Mouse (Mus musculus) lung, postnatal 0 days (tissue): Measurements from ENCODE around the gene Il18bp. TPM values are rescaled to one million over a fixed set of nuclear protein-coding genes. Genes with fewer than 3 reads are reported as not detected.
A peak's percentile ranks its signal among the peaks of the same experiment; 100 is the strongest.

Source experiments
- ATAC-seq: fragments of 200-750 bp; cut with Nextera tagmentation; 2 replicates; pipeline ENCODE4 v1.8.0; 2017; ENCODE audit warnings: moderate library complexity
- DNase-seq: peaks from one replicate; pipeline ENCODE4 v3.0.0-alpha.2; 2016; ENCODE audit warnings: low spot score
- H3K27ac ChIP-seq: fragments of 300-500 bp; sonication (generic); 2 replicates; pipeline ENCODE4 v1.5.1; 2014; ENCODE audit warnings: antibody characterized with exemption, mild to moderate bottlenecking, low read length, mixed read lengths
- H3K27me3 ChIP-seq: fragments of 300-500 bp; sonication (generic); replicated peaks from 2 replicates; pipeline ENCODE4 v1.6.1; 2014; ENCODE audit warnings: low read length, mixed read lengths; ENCODE audit not compliant: insufficient read depth
- H3K36me3 ChIP-seq: fragments of 300-500 bp; sonication (generic); 2 replicates; pipeline ENCODE4 v1.6.1; 2014; ENCODE audit warnings: low read length, mixed read lengths; ENCODE audit not compliant: insufficient read depth
- H3K4me1 ChIP-seq: fragments of 300-500 bp; sonication (generic); 2 replicates; pipeline ENCODE4 v1.6.1; 2014; ENCODE audit warnings: antibody characterized with exemption, low read depth, low read length, mixed read lengths; ENCODE audit not compliant: insufficient read depth
- H3K4me2 ChIP-seq: fragments of 300-500 bp; sonication (generic); replicated peaks from 2 replicates; pipeline ENCODE4 v1.6.1; 2014; ENCODE audit warnings: low read depth, mild to moderate bottlenecking, low read length, moderate library complexity, mixed read lengths
- H3K4me3 ChIP-seq: fragments of 300-500 bp; sonication (generic); 2 replicates; pipeline ENCODE4 v1.5.1; 2014; ENCODE audit warnings: low read depth, low read length
- H3K9ac ChIP-seq: fragments of 300-500 bp; sonication (generic); replicated peaks from 2 replicates; pipeline ENCODE4 v1.6.1; 2014; ENCODE audit warnings: low read depth, mild to moderate bottlenecking
- H3K9me3 ChIP-seq: fragments of 300-500 bp; sonication (generic); 2 replicates; pipeline ENCODE4 v1.6.1; 2016; ENCODE audit warnings: low read length, mixed read lengths
- CTCF ChIP-seq: IDR thresholded peaks from 2 replicates; pipeline ENCODE4 v1.5.1; 2016; ENCODE audit warnings: antibody characterized with exemption, mild to moderate bottlenecking
- EP300 ChIP-seq: IDR thresholded peaks from 2 replicates; pipeline ENCODE4 v1.6.1; 2016; ENCODE audit warnings: antibody characterized with exemption, mild to moderate bottlenecking, control low read depth
- WGBS: fragments of 180-500 bp; shearing (Covaris S2); extraction: QIAGEN DNeasy Blood & Tissue Kit; methylation state at CpG from one replicate; pipeline ENCODE4 v1.1.7; 2014; 5-methylcytosine and 5-hydroxymethylcytosine counted together
- polyA plus RNA-seq: library from polyadenylated mRNA; unstranded; fragments of >200 nt; fragmentation: Nextera tagmentation; extraction: Ambion mirVana; gene quantifications from 2 replicates; pipeline ENCODE4 v1.2.1, GENCODE M21; 2015

The Il18bp gene
- polyA plus RNA-seq, 1 experiment from 2014 or later: 2.5 TPM

- Histone ChIP-seq H3K4me3 (no peak overlapping the region), H3K27me3 (no peaks in the 10 kb centered on the region), H3K36me3 (no peaks in the 10 kb centered on the region), H3K9me3 (no peaks in the 10 kb centered on the region), H3K4me2 (no peak overlapping the region), H3K9ac (no peak overlapping the region), H3K27ac (0 out of 2 replicates have a peak overlapping the region, but pooled peaks have one; percentile 99), H3K4me1 (peaks cover 13% of the 10 kb centered on the region)
- 46% methylated on average over 2 of the region's 2 CpGs for WGBS
- no peak for ATAC-seq
- no peak for TF ChIP-seq EP300
- TF ChIP-seq CTCF: no peak
- no peak for DNase-seq
Observed at GRCm38 (mm10) chr7:101968751-101969150, 49.7 kb downstream of the Il18bp start.

- ATAC-seq: no peak
- H3K4me1 ChIP-seq: peaks cover 6% of the 10 kb centered on the region; the same call in 1 of the 2 replicates
- no peak overlapping the region for H3K9ac ChIP-seq
- no peaks in the 10 kb centered on the region for H3K36me3 ChIP-seq
- peak; percentile 84 for DNase-seq
- no peaks in the 10 kb centered on the region for H3K27me3 ChIP-seq
- H3K27ac ChIP-seq: no peak overlapping the region
- WGBS: 57% methylated on average over 1 of the region's 1 CpGs
- no peak overlapping the region for H3K4me3 ChIP-seq
- 0 out of 2 replicates have a peak, but pooled peaks have one; percentile 2 for TF ChIP-seq CTCF
- TF ChIP-seq EP300: no peak
- H3K4me2 ChIP-seq: no peak overlapping the region
- H3K9me3 ChIP-seq: no peaks in the 10 kb centered on the region
Observed at GRCm38 (mm10) chr7:101967256-101967655, 51.2 kb downstream of the Il18bp start.

- Histone ChIP-seq H3K4me1 (peaks cover 2% of the 10 kb centered on the region; the same call in 1 of the 2 replicates), H3K4me2 (no peak overlapping the region), H3K36me3 (no peaks in the 10 kb centered on the region), H3K4me3 (no peak overlapping the region), H3K9me3 (no peaks in the 10 kb centered on the region), H3K27me3 (no peaks in the 10 kb centered on the region), H3K27ac (no peak overlapping the region), H3K9ac (no peak overlapping the region)
- no peak for DNase-seq
- WGBS: 45% methylated on average over 2 of the region's 2 CpGs
- TF ChIP-seq CTCF (no peak), EP300 (no peak)
- ATAC-seq: no peak
Observed at GRCm38 (mm10) chr7:101965606-101966005, 52.9 kb downstream of the Il18bp start.

Other genes starting within 250 kb of the Il18bp start
- gene Phox2a, start 200.4 kb downstream of the Il18bp start, polyA plus RNA-seq: not detected in 2 replicates
- 24.2 and 33.8 TPM in 2 replicates for gene Inppl1, start 180.5 kb downstream of the Il18bp start, polyA plus RNA-seq
- gene Folr2, start 161.5 kb downstream of the Il18bp start, polyA plus RNA-seq: 0.73 and 0.81 TPM in 2 replicates
- 26.0 and 28.8 TPM in 2 replicates for gene Anapc15, start 155.0 kb downstream of the Il18bp start, polyA plus RNA-seq
- gene Folr1, start 147.9 kb downstream of the Il18bp start, polyA plus RNA-seq: 0.95 and 2.4 TPM in 2 replicates
- 131 and 153 TPM in 2 replicates for gene Lamtor1, start 112.8 kb downstream of the Il18bp start, polyA plus RNA-seq
- gene Tomt, start 112.3 kb downstream of the Il18bp start, polyA plus RNA-seq: 0.05 and 0.17 TPM in 2 replicates
- 41.5 and 46.1 TPM in 2 replicates for gene Lrrc51, start 84.8 kb downstream of the Il18bp start, polyA plus RNA-seq
- gene Numa1, start 84.6 kb downstream of the Il18bp start, polyA plus RNA-seq: 31.6 and 38.0 TPM in 2 replicates
- gene Rnf121, start 46.8 kb upstream of the Il18bp start, polyA plus RNA-seq: 16.2 and 18.2 TPM in 2 replicates
- 6.2 and 7.8 TPM in 2 replicates for gene Xndc1, start 46.8 kb upstream of the Il18bp start, polyA plus RNA-seq
- gene Xntrpc, start 47.0 kb upstream of the Il18bp start, polyA plus RNA-seq: 0.29 and 0.30 TPM in 2 replicates
- not detected in 2 replicates for gene Trpc2, start 64.4 kb upstream of the Il18bp start, polyA plus RNA-seq
- gene Art1, start 83.1 kb upstream of the Il18bp start, polyA plus RNA-seq: 0.14 and 0.23 TPM in 2 replicates
- gene Art5, start 90.8 kb upstream of the Il18bp start, polyA plus RNA-seq: 0.38 and 0.68 TPM in 2 replicates
- 0.36 and 1.1 TPM in 2 replicates for gene Chrna10, start 98.1 kb upstream of the Il18bp start, polyA plus RNA-seq
- 15.5 and 17.0 TPM in 2 replicates for gene Nup98, start 191.5 kb upstream of the Il18bp start, polyA plus RNA-seq
- 109 and 137 TPM in 2 replicates for gene Pgap2, start 191.5 kb upstream of the Il18bp start, polyA plus RNA-seq
- 133 and 141 TPM in 2 replicates for gene Rhog, start 237.4 kb upstream of the Il18bp start, polyA plus RNA-seq
- gene Stim1, start 249.1 kb upstream of the Il18bp start, polyA plus RNA-seq: 18.6 and 19.1 TPM in 2 replicates